Mouse (Mus musculus) right cerebral cortex, postnatal 25 days (tissue): ENCODE measurements around the gene Fsd2.
A peak's percentile ranks its signal among the peaks of the same experiment; 100 is the strongest.

Source experiments
- DNase-seq: peaks from one replicate; pipeline ENCODE4 v3.0.0; 2022

Fsd2 gene

GRCm38 (mm10) chr7:81539565-81539964 lies 27.2 kb downstream of the Fsd2 start:
- no peak for DNase-seq

GRCm38 (mm10) chr7:81538070-81538675 lies 28.6 kb downstream of the Fsd2 start:
- DNase-seq = peak; percentile 27

GRCm38 (mm10) chr7:81536478-81536877 lies 30.3 kb downstream of the Fsd2 start:
- DNase-seq = no peak

- DNase-seq = no peak
Measured at GRCm38 (mm10) chr7:81531462-81531861, 35.3 kb downstream of the Fsd2 start.

GRCm38 (mm10) chr7:81528918-81529317 lies 37.8 kb downstream of the Fsd2 start:
- DNase-seq = no peak

GRCm38 (mm10) chr7:81523663-81524017 lies 43.1 kb downstream of the Fsd2 start:
- no peak for DNase-seq

GRCm38 (mm10) chr7:81523008-81523662 lies 43.6 kb downstream of the Fsd2 start:
- peak; percentile 90 for DNase-seq

GRCm38 (mm10) chr7:81516154-81517030 lies 50.4 kb downstream of the Fsd2 start:
- peak; percentile 21 for DNase-seq

GRCm38 (mm10) chr7:81514906-81515590 lies 51.7 kb downstream of the Fsd2 start:
- DNase-seq = no peak

GRCm38 (mm10) chr7:81501050-81501449 lies 65.7 kb downstream of the Fsd2 start:
- DNase-seq = no peak

GRCm38 (mm10) chr7:81498181-81498580 lies 68.6 kb downstream of the Fsd2 start, which contains the start of gene BC048679:
TSS of gene BC048679 (minus strand) at chr7:81498281.
- DNase-seq = no peak

- no peak for DNase-seq
Measured at GRCm38 (mm10) chr7:81497171-81497570, 69.6 kb downstream of the Fsd2 start.

GRCm38 (mm10) chr7:81493331-81494021 lies 73.3 kb downstream of the Fsd2 start, which contains the start of gene Ap3b2:
TSS of gene Ap3b2 (minus strand) at chr7:81493925.
- DNase-seq = peak; percentile 83

- no peak for DNase-seq
Measured at GRCm38 (mm10) chr7:81492628-81493027, 74.1 kb downstream of the Fsd2 start.

GRCm38 (mm10) chr7:81489649-81490048 lies 77.1 kb downstream of the Fsd2 start:
- DNase-seq = no peak
